Mouse (Mus musculus): Measurements from ENCODE around the gene Galnt16.

GRCm38 (mm10) chr12:80537313-80537712 lies 19.2 kb downstream of the Galnt16 start:
- TF ChIP-seq CTCF (IDR thresholded peaks at IDR 0.05; ENCODE audit: control insufficient read depth, insufficient read depth, insufficient replicate concordance, low read depth, low read length) (no peak), POLR2A (IDR thresholded peaks at IDR 0.05; ENCODE audit: control insufficient read depth, low read depth, low read length) (no peak)
